Mouse (Mus musculus) lung, postnatal 0 days (tissue): ENCODE data around the gene Coro2b.

Source experiments
- CTCF ChIP-seq: IDR thresholded peaks from 2 replicates; pipeline ENCODE4 v1.5.1; 2016; ENCODE audit warnings: antibody characterized with exemption, mild to moderate bottlenecking
- EP300 ChIP-seq: IDR thresholded peaks from 2 replicates; pipeline ENCODE4 v1.6.1; 2016; ENCODE audit warnings: antibody characterized with exemption, mild to moderate bottlenecking, control low read depth

GRCm38 (mm10) chr9:62531459-62532275 lies 5.2 kb downstream of the Coro2b start:
- TF ChIP-seq EP300 (no peak), CTCF (no peak; the same call in 1 of the 2 replicates)
